Mouse (Mus musculus) stomach, embryonic 14.5 days (tissue): Measurements from ENCODE around the gene Dock10. TPM values are rescaled to one million over a fixed set of nuclear protein-coding genes. Genes with fewer than 3 reads are reported as not detected.

Experiments used
- ATAC-seq: fragments of 200-750 bp; cut with Nextera tagmentation; 2 replicates; pipeline ENCODE4 v1.8.0; 2017; ENCODE audit warnings: low read depth, moderate TSS enrichment; ENCODE audit not compliant: insufficient number of reproducible peaks, insufficient read depth, low FRiP score
- H3K27ac ChIP-seq: fragments of 300-500 bp; sonication (generic); 2 replicates; pipeline ENCODE4 v1.5.1; 2014; ENCODE audit warnings: mild to moderate bottlenecking, low read length, moderate library complexity, mixed read lengths
- H3K27me3 ChIP-seq: fragments of 300-500 bp; sonication (generic); 2 replicates; pipeline ENCODE4 v1.6.1; 2014; ENCODE audit warnings: low read length, control low read depth, mixed read lengths; ENCODE audit not compliant: control insufficient read depth, insufficient read depth
- H3K36me3 ChIP-seq: fragments of 300-500 bp; sonication (generic); 2 replicates; pipeline ENCODE4 v1.6.1; 2014; ENCODE audit warnings: mild to moderate bottlenecking, control low read depth, low read length, moderate library complexity, mixed read lengths; ENCODE audit not compliant: control insufficient read depth, insufficient read depth
- H3K4me1 ChIP-seq: fragments of 300-500 bp; sonication (generic); 2 replicates; pipeline ENCODE4 v1.6.1; 2014; ENCODE audit warnings: low read length, control low read depth, mixed read lengths; ENCODE audit not compliant: control insufficient read depth, insufficient read depth
- H3K4me2 ChIP-seq: fragments of 300-500 bp; sonication (generic); replicated peaks from 2 replicates; pipeline ENCODE4 v1.6.1; 2014; ENCODE audit warnings: low read depth, low read length, control low read depth
- H3K4me3 ChIP-seq: fragments of 300-500 bp; sonication (generic); 2 replicates; pipeline ENCODE4 v1.5.1; 2014; ENCODE audit warnings: low read depth, low read length, control low read depth
- H3K9ac ChIP-seq: fragments of 300-500 bp; sonication (generic); replicated peaks from 2 replicates; pipeline ENCODE4 v1.6.1; 2014; ENCODE audit warnings: low read depth, mild to moderate bottlenecking, control low read depth, low read length, moderate library complexity, mixed read lengths
- H3K9me3 ChIP-seq: fragments of 300-500 bp; sonication (generic); 2 replicates; pipeline ENCODE4 v1.6.1; 2016; ENCODE audit warnings: low read depth, low read length, control low read depth; ENCODE audit not compliant: control insufficient read depth
- WGBS: fragments of 180-500 bp; shearing (Covaris S2); extraction: QIAGEN DNeasy Blood & Tissue Kit; methylation state at CpG from one replicate; pipeline ENCODE4 v1.1.7; 2014; 5-methylcytosine and 5-hydroxymethylcytosine counted together
- polyA plus RNA-seq: library from polyadenylated mRNA; unstranded; fragments of >200 nt; fragmentation: Nextera tagmentation; extraction: Ambion mirVana; gene quantifications from 2 replicates; pipeline ENCODE4 v1.2.1, GENCODE M21; 2014

The Dock10 gene
- polyA plus RNA-seq, result 9.4 and 11.9 TPM in 2 replicates

DNA sequence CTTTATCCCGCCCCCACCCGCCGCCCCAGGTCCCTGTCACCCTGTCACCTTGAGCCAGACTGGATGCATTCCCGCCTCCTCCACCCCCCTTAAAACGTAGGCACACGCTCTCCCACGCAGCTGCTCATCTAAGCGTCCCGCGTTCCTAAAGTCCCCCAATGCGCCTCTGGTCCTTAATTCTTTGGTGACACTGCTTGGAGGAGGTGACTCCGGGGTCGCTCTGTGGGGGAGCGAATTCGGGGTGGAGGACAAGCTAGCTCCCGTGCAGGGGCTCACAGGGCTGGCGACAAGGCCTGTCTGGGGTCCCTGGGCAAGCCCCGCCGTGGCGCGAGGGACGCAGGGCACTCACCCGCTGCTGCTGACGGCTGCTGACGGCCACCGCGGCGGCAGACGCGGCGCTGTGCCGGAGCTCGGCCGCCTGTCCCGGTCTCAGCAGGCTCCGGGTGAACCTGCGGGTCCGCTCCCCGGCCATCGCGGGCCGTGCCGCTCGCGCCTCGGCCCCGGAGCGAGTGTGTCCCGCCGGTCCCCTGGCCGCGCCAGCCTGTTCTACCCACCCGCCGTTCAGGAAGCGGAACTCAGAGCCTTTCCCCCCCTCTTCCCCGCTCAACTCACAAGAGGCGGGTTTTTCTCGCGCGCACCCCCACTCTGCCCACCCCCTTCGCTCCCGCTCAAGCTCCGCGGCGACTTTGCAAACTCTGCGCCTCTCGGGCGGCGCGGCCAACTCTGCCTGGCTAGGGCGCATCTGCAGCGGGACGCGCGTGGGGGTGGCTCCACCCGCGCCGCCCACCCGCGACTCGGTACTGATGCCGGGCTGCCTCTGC is at the start of gene Dock10:
Gene Dock10, minus strand, starts transcription at position 551 of the 821 bp plus-strand sequence.
- under 1% methylated on average over 82 of the region's 82 CpGs for WGBS
- H3K27me3 ChIP-seq, result 0 out of 2 replicates have a peak, but pooled peaks cover 2% of the 10 kb centered on the region
- no peaks in the 10 kb centered on the region for H3K36me3 ChIP-seq
- no peaks in the 10 kb centered on the region for H3K9me3 ChIP-seq
- ATAC-seq, result peak; percentile 76; the same call in 1 of the 2 replicates
- H3K4me2 ChIP-seq, result peak within 1 kb of the TSS; percentile 83
- peak within 1 kb of the TSS; percentile 56 for H3K4me3 ChIP-seq
- H3K9ac ChIP-seq, result peak within 1 kb of the TSS; percentile 42; the same call in 1 of the 2 replicates
- no peak within 1 kb of the TSS; the same call in 1 of the 2 replicates for H3K27ac ChIP-seq
- H3K4me1 ChIP-seq, result no peaks in the 10 kb centered on the region

DNA sequence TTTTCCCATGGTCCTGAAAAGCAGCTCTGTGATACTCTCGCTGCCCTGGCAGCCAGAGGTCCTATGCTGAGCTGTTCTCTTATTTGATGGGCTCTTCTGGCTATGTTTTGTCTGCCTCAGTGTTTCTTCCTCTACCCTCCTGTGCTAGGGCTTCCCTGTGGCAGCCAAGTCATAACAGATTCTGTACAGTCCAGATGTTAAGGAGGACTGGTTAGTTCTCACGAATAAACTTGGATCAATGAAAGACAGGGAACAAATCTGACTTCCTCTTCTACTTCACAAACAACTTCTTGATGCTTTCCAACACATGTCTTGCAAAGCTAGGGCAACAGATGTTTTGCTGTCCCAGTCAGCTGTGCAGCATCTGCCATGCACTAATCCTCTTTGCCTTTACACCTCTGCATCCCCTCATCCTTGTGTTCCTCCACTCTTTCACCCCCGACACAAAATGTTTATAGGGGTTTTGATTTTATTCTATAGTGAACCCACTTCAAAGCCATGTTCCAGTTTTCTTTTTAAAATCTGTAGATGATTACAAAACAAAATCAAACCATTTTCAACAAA is 48.6 kb upstream of the Dock10 start:
- 63% methylated on average over 3 of the region's 3 CpGs for WGBS
- H3K36me3 ChIP-seq, result no peaks in the 10 kb centered on the region
- no peaks in the 10 kb centered on the region for H3K4me1 ChIP-seq
- H3K27ac ChIP-seq, result no peak overlapping the region
- no peak overlapping the region for H3K9ac ChIP-seq
- H3K4me2 ChIP-seq, result no peak overlapping the region
- no peak overlapping the region for H3K4me3 ChIP-seq
- H3K27me3 ChIP-seq, result no peaks in the 10 kb centered on the region
- H3K9me3 ChIP-seq, result no peaks in the 10 kb centered on the region
- no peak for ATAC-seq

DNA sequence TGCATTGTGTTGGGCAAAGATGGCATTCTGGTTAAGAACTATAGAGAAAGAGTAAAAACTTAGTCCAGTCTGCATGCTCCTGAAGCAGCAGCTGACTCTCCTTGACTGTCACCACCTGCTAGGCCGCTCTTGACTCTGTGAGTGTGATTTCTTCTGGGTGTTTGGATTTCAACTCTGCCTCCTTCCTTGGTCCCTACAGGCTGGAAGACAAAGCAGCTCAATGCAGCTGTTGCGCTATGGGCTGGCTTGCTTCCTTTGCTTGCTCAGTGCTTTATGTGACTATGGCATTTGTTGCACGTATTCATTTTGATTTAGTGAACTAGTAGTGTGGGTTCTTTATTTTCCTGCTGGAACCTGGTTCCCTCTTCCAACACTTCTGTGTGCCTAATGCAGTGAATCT is 43.7 kb upstream of the Dock10 start:
- no peak overlapping the region for H3K27ac ChIP-seq
- no peaks in the 10 kb centered on the region for H3K36me3 ChIP-seq
- no peak overlapping the region for H3K4me3 ChIP-seq
- no peak overlapping the region for H3K4me2 ChIP-seq
- ATAC-seq, result no peak
- H3K27me3 ChIP-seq, result no peaks in the 10 kb centered on the region
- no peaks in the 10 kb centered on the region for H3K4me1 ChIP-seq
- H3K9ac ChIP-seq, result no peak overlapping the region
- WGBS, result 65% methylated on average over 3 of the region's 3 CpGs
- H3K9me3 ChIP-seq, result no peaks in the 10 kb centered on the region

DNA sequence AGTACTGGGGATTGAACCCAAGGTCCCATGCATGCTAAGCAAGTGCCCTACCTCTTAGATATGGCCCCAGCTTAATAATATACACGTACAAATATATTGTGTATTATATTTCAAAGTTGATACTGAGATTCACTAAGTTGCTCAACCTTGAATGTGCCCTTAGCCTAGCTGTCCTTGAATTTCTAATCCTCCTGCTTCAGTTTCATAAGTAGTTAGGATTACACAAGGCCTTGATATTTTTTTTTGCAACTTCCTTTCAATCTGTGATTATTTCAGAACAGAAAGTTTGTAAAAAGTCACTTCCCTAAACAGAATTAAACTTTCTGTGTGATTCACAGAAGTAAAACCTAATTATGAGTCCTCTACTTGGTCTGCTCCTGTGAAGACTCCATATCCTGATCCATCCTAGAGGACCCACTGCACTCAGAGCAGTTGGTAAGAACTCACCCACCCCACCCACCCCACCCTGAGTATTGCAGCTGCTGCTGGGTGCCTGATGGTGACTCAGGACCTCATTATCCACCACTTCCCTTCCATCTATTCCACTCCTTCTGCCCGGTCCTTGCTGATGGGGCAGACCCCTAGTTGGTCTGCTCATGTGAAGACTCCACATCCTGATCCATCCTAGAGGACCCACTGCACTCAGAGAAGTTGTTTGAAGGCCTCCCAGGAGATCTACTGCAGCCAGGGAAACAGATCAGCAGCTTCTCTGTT is 26.9 kb upstream of the Dock10 start:
- Histone ChIP-seq H3K4me3 (no peak overlapping the region), H3K9ac (no peak overlapping the region), H3K36me3 (no peaks in the 10 kb centered on the region), H3K27me3 (no peaks in the 10 kb centered on the region), H3K9me3 (no peaks in the 10 kb centered on the region), H3K4me2 (no peak overlapping the region), H3K27ac (no peak overlapping the region), H3K4me1 (no peaks in the 10 kb centered on the region)
- 81% methylated on average over 2 of the region's 2 CpGs for WGBS
- no peak for ATAC-seq

DNA sequence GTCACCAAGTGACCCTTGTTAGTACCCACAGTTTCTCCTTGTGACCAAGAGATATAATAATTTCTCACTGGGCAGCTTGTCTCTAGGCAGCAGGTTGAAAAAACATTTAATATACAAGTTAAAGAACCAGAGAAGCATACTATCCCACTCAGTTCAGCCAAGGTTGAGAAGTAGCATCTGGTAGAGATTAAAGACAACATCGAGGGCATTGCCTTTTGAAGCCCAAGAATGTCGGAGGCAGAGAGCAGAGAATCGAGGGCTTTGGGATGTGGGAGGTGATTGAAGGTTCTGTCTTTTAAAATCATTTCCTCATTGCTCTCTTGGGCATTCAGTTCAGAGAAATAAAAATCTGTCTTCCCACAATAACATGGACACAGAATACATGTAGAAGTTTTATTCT is 25.8 kb upstream of the Dock10 start:
- Histone ChIP-seq H3K4me3 (no peak overlapping the region), H3K4me2 (no peak overlapping the region), H3K27ac (no peak overlapping the region), H3K9me3 (no peaks in the 10 kb centered on the region), H3K9ac (no peak overlapping the region), H3K36me3 (no peaks in the 10 kb centered on the region), H3K27me3 (no peaks in the 10 kb centered on the region), H3K4me1 (no peaks in the 10 kb centered on the region)
- WGBS, result 63% methylated on average over 3 of the region's 3 CpGs
- no peak for ATAC-seq

DNA sequence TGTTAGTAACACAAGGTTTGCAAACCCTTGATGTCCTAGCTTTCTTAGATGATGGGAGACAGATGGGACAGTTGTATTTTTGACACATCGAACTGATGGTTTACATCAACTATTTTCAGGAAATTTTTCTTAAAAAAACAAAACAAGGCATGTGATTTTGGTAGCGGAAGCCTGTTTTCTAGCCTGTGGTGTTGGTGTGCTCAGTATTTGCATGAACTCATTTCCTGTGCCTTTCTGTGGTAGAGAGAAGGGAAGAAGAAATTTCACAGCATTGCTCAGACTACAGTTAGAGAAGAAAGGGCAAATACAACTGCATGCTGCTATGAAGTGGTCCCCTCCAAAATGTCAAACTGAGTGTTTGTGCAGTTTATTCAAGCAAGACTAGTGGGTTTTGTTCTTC is 7.2 kb upstream of the Dock10 start:
- Histone ChIP-seq H3K4me3 (no peak overlapping the region), H3K4me1 (no peaks in the 10 kb centered on the region), H3K27me3 (no peaks in the 10 kb centered on the region), H3K9ac (no peak overlapping the region), H3K27ac (no peak overlapping the region), H3K9me3 (no peaks in the 10 kb centered on the region), H3K36me3 (no peaks in the 10 kb centered on the region), H3K4me2 (no peak overlapping the region)
- 80% methylated on average over 2 of the region's 2 CpGs for WGBS
- no peak for ATAC-seq

DNA sequence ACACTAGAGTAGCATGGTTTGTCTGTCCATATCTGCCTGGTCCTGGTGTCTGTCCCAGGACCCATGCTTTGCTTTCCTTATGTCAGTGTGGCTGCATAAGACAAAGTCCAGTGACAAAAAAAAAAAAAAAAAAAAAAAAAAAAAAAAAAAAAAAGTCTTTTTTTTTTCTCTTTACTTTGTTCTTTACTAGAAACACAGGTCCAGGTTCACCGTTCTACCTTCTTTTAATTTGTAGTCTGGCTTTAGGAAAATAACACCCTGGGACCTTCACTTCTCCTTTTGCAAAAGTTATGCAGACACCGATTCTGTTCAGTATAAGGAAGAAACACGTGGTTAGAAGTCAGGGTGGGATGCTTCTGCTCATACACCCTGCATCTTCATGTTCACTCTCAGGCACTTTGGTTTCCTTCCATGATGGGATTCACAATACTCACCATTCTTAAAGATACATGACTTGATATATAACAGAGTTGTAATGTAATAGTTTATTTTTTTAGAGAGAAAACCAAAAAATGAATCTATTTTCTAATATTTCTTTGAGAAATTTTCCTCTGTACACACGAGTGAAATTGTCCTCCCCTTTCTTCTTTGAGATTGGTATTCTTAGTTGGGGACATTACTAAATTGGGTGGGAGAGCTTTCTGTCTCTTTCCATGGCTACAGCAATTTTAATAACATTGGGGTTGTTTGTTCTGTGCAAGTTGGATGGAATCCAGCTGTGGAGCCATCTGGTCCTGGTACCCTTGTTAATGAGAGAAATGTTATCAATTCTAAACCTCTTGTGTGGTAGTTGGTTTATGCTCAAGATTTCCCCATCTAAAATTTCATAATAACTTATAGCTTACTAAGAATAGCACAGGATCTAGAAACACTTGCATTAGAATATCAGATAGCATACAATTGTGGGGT is 5.0 kb upstream of the Dock10 start:
- Histone ChIP-seq H3K4me3 (no peak overlapping the region), H3K27ac (no peak overlapping the region), H3K9ac (no peak overlapping the region), H3K9me3 (no peaks in the 10 kb centered on the region), H3K4me1 (no peaks in the 10 kb centered on the region), H3K27me3 (no peaks in the 10 kb centered on the region), H3K4me2 (no peak overlapping the region), H3K36me3 (no peaks in the 10 kb centered on the region)
- no peak for ATAC-seq
- 65% methylated on average over 4 of the region's 4 CpGs for WGBS

DNA sequence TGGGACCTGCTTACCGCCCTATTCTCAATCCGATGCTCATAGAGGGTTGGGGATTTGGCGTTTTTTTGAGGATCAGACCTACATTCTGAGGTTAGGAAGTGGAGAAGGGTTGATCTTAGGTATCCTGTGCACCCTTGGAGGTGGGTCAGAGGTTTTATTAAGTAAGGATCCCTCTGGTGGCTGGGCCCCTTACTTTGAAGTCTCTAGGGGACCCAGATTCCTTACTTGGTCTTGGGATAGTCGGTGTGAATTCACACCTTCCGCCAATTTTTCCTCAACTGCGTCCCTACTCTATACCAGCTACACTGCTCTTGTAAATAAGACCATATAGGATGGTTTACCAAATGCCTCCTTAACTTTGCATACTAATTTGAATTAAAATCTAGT is 464 bp upstream of the Dock10 start:
- peak overlapping the region; percentile 56 for H3K4me3 ChIP-seq
- H3K27ac ChIP-seq, result no peak overlapping the region
- no peak overlapping the region for H3K9ac ChIP-seq
- H3K4me2 ChIP-seq, result peak overlapping the region; percentile 83
- no peaks in the 10 kb centered on the region for H3K4me1 ChIP-seq
- no peak for ATAC-seq
- H3K36me3 ChIP-seq, result no peaks in the 10 kb centered on the region
- 0 out of 2 replicates have a peak, but pooled peaks cover 2% of the 10 kb centered on the region for H3K27me3 ChIP-seq
- WGBS, result 15% methylated on average over 6 of the region's 6 CpGs
- no peaks in the 10 kb centered on the region for H3K9me3 ChIP-seq
